Mouse (Mus musculus) adrenal gland, adult 8-10 months (tissue): ENCODE data around the gene Olfr697. TPM values are rescaled to one million over a fixed set of nuclear protein-coding genes. Genes with fewer than 3 reads are reported as not detected.
"Not testable (repeated sequence)": the region's sequence is repeated elsewhere in the genome, so short reads cannot be mapped to it uniquely, and the experiment has no call there.

ENCODE experiments used
- DNase-seq: peaks from one replicate; pipeline ENCODE4 v3.0.0; 2022
- total RNA-seq, 4 experiments: library from RNA; stranded (reverse); gene quantifications; 2 replicates each; pipeline ENCODE4 v1.2.4; 2022

Gene Olfr697
- total RNA-seq, result not detected

- DNase-seq, result no peak
Observed at GRCm38 (mm10) chr7:106742343-106742742, at the start of gene Olfr697. Olfr697 (minus strand) TSS chr7:106742443.

DNA sequence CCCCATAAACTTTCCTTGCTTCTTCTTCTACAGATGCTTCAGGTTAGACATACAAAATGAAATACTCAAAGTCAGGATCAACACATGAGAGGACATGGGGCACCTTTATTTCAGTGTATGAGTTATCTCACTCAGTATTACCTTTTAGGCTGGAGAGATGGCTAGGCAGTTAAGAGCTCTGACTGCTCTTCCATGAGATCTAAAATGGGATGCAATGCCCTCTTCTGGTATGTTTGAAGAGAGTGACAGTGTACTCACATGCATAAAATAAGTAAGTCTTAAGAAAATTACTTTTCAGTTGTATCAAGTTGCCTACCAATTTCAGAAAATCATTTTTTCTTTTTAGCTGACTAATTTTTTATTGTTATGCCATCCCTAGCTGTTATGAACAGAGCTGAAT is 46.1 kb upstream of the Olfr697 start:
- no peak for DNase-seq

- not testable (repeated sequence) for DNase-seq
Observed at GRCm38 (mm10) chr7:106761008-106761407, 18.8 kb upstream of the Olfr697 start.

DNA sequence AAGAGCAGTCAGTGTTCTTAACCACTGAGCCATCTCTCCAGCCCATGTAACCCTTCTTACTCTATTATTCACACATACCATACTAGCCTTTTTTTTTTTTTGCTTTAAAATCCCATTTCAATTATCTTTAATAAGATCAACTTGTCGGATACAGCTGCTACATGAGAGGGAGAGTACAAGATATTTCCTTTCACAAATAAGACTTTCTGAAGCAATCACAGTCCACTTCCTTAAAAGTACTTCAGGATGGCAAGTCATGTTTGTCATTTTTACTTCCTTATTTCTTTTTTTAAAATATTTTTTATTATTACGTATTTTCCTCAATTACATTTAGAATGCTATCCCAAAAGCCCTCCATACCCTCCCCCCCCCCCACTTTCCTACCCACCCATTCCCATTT is 16.6 kb upstream of the Olfr697 start:
- DNase-seq, result no peak

- DNase-seq, result no peak
Observed at GRCm38 (mm10) chr7:106755297-106755696, 13.1 kb upstream of the Olfr697 start, which contains the start of gene Olfr698. Olfr698 (minus strand) TSS chr7:106755397.

- DNase-seq, result no peak
Observed at GRCm38 (mm10) chr7:106745811-106746210, 3.6 kb upstream of the Olfr697 start.

GRCm38 (mm10) chr7:106737028-106737427 is 5.2 kb downstream of the Olfr697 start:
- no peak for DNase-seq

- no peak for DNase-seq
Observed at GRCm38 (mm10) chr7:106733717-106734116, 8.5 kb downstream of the Olfr697 start.

GRCm38 (mm10) chr7:106725654-106726053 is 16.6 kb downstream of the Olfr697 start:
- DNase-seq, result not testable (repeated sequence)

- no peak for DNase-seq
Observed at GRCm38 (mm10) chr7:106716296-106716695, 25.9 kb downstream of the Olfr697 start, which contains the start of gene Olfr695. Olfr695 (minus strand) TSS chr7:106716396.

DNA sequence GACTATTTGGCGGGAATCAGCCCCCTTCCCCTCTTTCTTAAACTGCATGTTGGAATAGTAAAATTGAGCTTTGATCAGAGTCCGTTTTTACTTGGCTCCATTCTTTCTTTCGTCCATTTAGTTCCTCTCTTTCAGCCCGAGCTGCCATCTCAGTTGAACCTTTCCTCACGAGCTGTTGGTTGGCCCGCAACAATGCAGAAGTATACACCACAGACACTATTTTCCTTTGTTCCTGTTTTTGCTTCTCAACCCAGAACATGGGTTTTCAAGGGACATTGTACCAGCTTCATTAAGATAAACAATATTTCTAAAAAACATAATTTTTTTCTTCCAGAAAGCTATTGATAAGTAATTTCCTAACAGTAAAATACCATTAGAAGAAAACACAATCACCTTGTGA is 30.8 kb downstream of the Olfr697 start:
- no peak for DNase-seq

DNA sequence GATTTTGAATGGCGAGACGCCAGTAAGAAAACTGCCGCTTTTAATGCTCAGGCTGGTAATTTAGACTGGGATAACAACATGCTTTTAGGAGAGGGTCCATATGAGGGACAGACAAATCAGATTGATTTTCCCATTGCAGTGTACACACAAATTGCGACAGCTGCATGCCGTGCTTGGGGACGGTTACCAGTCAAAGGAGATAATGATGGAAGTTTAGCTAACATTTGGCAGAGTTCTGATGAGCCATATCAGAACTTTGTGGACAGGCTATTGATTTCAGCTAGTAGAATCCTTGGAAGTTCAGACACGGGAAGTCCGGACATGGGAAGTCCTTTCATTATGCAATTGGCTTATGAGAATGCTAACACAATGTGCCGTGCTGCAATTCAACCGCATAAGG is 34.5 kb downstream of the Olfr697 start:
- DNase-seq, result not testable (repeated sequence)

- no peak for DNase-seq
Observed at GRCm38 (mm10) chr7:106696891-106697290, 45.4 kb downstream of the Olfr697 start.

- DNase-seq, result no peak
Observed at GRCm38 (mm10) chr7:106692976-106693375, 49.3 kb downstream of the Olfr697 start.

GRCm38 (mm10) chr7:106691714-106692113 is 50.5 kb downstream of the Olfr697 start, which contains the start of gene Olfr694:
Olfr694 (minus strand) TSS chr7:106691814.
- DNase-seq, result no peak

Other genes starting within 250 kb of the Olfr697 start
- gene Olfr693, start 61.9 kb downstream of the Olfr697 start, total RNA-seq, result not detected
- gene Olfr694, start 50.6 kb downstream of the Olfr697 start, total RNA-seq, result not detected
- gene Olfr695, start 26.0 kb downstream of the Olfr697 start, total RNA-seq, result not detected
- not detected for gene Olfr698, start 13.0 kb upstream of the Olfr697 start, total RNA-seq
- not detected for gene Olfr699, start 50.8 kb upstream of the Olfr697 start, total RNA-seq
- gene Olfr700, start 66.4 kb upstream of the Olfr697 start, total RNA-seq, result not detected
- not detected for gene Olfr701, start 71.7 kb upstream of the Olfr697 start, total RNA-seq
- gene Olfr702, start 91.5 kb upstream of the Olfr697 start, total RNA-seq, result not detected
- gene Olfr703, start 100.9 kb upstream of the Olfr697 start, total RNA-seq, result not detected
- not detected for gene Olfr704, start 120.7 kb upstream of the Olfr697 start, total RNA-seq
- gene Olfr705, start 134.4 kb upstream of the Olfr697 start, total RNA-seq, result not detected
- gene Olfr706, start 145.7 kb upstream of the Olfr697 start, total RNA-seq, result not detected
- gene Olfr707, start 158.8 kb upstream of the Olfr697 start, total RNA-seq, result not detected
- gene Olfr1532-ps1, start 165.6 kb upstream of the Olfr697 start, total RNA-seq, result not detected
- not detected for gene Olfr709-ps1, start 189.8 kb upstream of the Olfr697 start, total RNA-seq
- gene Olfr710, start 205.9 kb upstream of the Olfr697 start, total RNA-seq, result not detected
- not detected for gene Olfr6, start 221.5 kb upstream of the Olfr697 start, total RNA-seq
- gene Olfr711, start 233.0 kb upstream of the Olfr697 start, total RNA-seq, result not detected